23 mouse cellular contexts compared by ENCODE assay signal in genomic region chr16:34069481-34069880, GRCm38 (mm10).
DNase-seq lines count a peak whose midpoint lies in the region; ATAC-seq and TF ChIP-seq lines count a peak whose summit lies in the region.
"Had no signal": no experiment of that assay in that cellular context is flagged by ENCODE, and none has a peak within 500 bp of the region (broad histone marks: within the 10 kb centered on the region; RNA-seq: fewer than 3 reads in every experiment).

No protein-coding gene starts in this region.

- no peak for TF ChIP-seq POLR2A in heart, adult 2 months (IDR thresholded peaks at IDR 0.05; ENCODE audit: insufficient read depth, low read depth, low read length)

- no peak for ATAC-seq in heart, embryonic 12.5 days (ENCODE audit: insufficient number of reproducible peaks, low FRiP score)
- ATAC-seq in intestine, embryonic 15.5 days: peak; percentile 24; the same call in 1 of the 2 replicates
- no peak for ATAC-seq in intestine, embryonic 16.5 days
- peak; percentile 58 for ATAC-seq in liver, postnatal 0 days
- ATAC-seq: forebrain, embryonic 14.5 days had no signal

- WGBS in heart, adult 2 months: 82% methylated on average over 3 of the region's 3 CpGs
- WGBS in heart, embryonic 12.5 days: 70% methylated on average over 3 of the region's 3 CpGs
- 37% methylated on average over 3 of the region's 3 CpGs for whole genome bisulfite sequencing in intestine, embryonic 15.5 days
- WGBS in intestine, embryonic 16.5 days: 32% methylated on average over 3 of the region's 3 CpGs
- whole genome bisulfite sequencing in liver, postnatal 0 days (ENCODE audit: insufficient replicate concordance): 47% methylated on average over 3 of the region's 3 CpGs

- no peak for TF ChIP-seq CTCF in heart, adult 2 months (IDR thresholded peaks at IDR 0.05)
- no peak for TF ChIP-seq CTCF in liver, postnatal 0 days (IDR thresholded peaks at IDR 0.05; ENCODE audit: low read depth)

- H3K79me2 ChIP-seq in heart, adult 2 months (replicated peaks; ENCODE audit: control insufficient read depth, insufficient read depth, low read length): no peaks in the 10 kb centered on the region

- no peak for TF ChIP-seq EP300 in heart, adult 2 months (IDR thresholded peaks at IDR 0.05; ENCODE audit: insufficient read depth, low read depth, low read length)
- no peak for TF ChIP-seq EP300 in liver, postnatal 0 days (IDR thresholded peaks at IDR 0.05; ENCODE audit: low read depth)

- peaks cover 3% of the 10 kb centered on the region; the same call in 1 of the 2 replicates for H3K4me1 ChIP-seq in heart, adult 2 months (ENCODE audit: control insufficient read depth, insufficient read depth, low read length)
- H3K4me1 ChIP-seq in heart, embryonic 12.5 days (replicated peaks): peaks cover 34% of the 10 kb centered on the region
- H3K4me1 ChIP-seq in intestine, embryonic 15.5 days (replicated peaks): 0 out of 2 replicates have a peak, but pooled peaks cover 7% of the 10 kb centered on the region
- H3K4me1 ChIP-seq in intestine, embryonic 16.5 days (ENCODE audit: control insufficient read depth, insufficient read depth, low read length): 0 out of 2 replicates have a peak, but pooled peaks cover 4% of the 10 kb centered on the region
- peaks cover 8% of the 10 kb centered on the region for H3K4me1 ChIP-seq in liver, postnatal 0 days (ENCODE audit: insufficient read depth)
- H3K4me1 ChIP-seq: embryonic facial prominence, embryonic 15.5 days; forebrain, embryonic 12.5 days had no signal

- H3K27ac ChIP-seq in heart, adult 2 months: peak overlapping the region; percentile 60
- H3K27ac ChIP-seq in heart, embryonic 12.5 days (ENCODE audit: poor library complexity, severe bottlenecking): no peak overlapping the region
- no peak overlapping the region for H3K27ac ChIP-seq in intestine, embryonic 15.5 days
- H3K27ac ChIP-seq in intestine, embryonic 16.5 days (ENCODE audit: low read length): no peak overlapping the region
- peak overlapping the region; percentile 39; the same call in 1 of the 2 replicates for H3K27ac ChIP-seq in liver, postnatal 0 days (ENCODE audit: low read depth)
- H3K27ac ChIP-seq: embryonic facial prominence, embryonic 13.5 days; embryonic facial prominence, embryonic 15.5 days; forebrain, embryonic 10.5 days; forebrain, embryonic 12.5 days had no signal

- H3K9ac ChIP-seq in heart, adult 2 months (ENCODE audit: low read depth, low read length): no peak overlapping the region
- H3K9ac ChIP-seq in heart, embryonic 12.5 days: no peak overlapping the region
- no peak overlapping the region for H3K9ac ChIP-seq in intestine, embryonic 15.5 days
- H3K9ac ChIP-seq in intestine, embryonic 16.5 days (ENCODE audit: low read depth, low read length): no peak overlapping the region
- no peak overlapping the region for H3K9ac ChIP-seq in liver, postnatal 0 days (replicated peaks)
- H3K9ac ChIP-seq: embryonic facial prominence, embryonic 13.5 days; embryonic facial prominence, embryonic 15.5 days; forebrain, embryonic 12.5 days had no signal

- 0 out of 2 replicates have a peak, but pooled peaks cover 3% of the 10 kb centered on the region for H3K36me3 ChIP-seq in heart, adult 2 months (ENCODE audit: control insufficient read depth, insufficient read depth, low read length)
- peaks cover 6% of the 10 kb centered on the region; the same call in 1 of the 2 replicates for H3K36me3 ChIP-seq in heart, embryonic 12.5 days
- no peaks in the 10 kb centered on the region for H3K36me3 ChIP-seq in intestine, embryonic 15.5 days
- no peaks in the 10 kb centered on the region; the same call in 1 of the 2 replicates for H3K36me3 ChIP-seq in intestine, embryonic 16.5 days (ENCODE audit: control insufficient read depth, insufficient read depth, low read length)
- no peaks in the 10 kb centered on the region; the same call in 1 of the 2 replicates for H3K36me3 ChIP-seq in liver, postnatal 0 days (replicated peaks; ENCODE audit: insufficient read depth, low read length)
- H3K36me3 ChIP-seq: embryonic facial prominence, embryonic 15.5 days; forebrain, embryonic 10.5 days; forebrain, embryonic 12.5 days had no signal

- H3K4me3 ChIP-seq in heart, adult 2 months: no peak overlapping the region
- no peak overlapping the region for H3K4me3 ChIP-seq in heart, embryonic 12.5 days
- H3K4me3 ChIP-seq in intestine, embryonic 15.5 days (replicated peaks): no peak overlapping the region
- H3K4me3 ChIP-seq in intestine, embryonic 16.5 days (ENCODE audit: low read length): no peak overlapping the region
- no peak overlapping the region for H3K4me3 ChIP-seq in liver, postnatal 0 days (ENCODE audit: low read depth, low read length)
- H3K4me3 ChIP-seq: embryonic facial prominence, embryonic 13.5 days; embryonic facial prominence, embryonic 15.5 days; erythroblast, embryonic 14.5 days; forebrain, embryonic 10.5 days; forebrain, embryonic 12.5 days had no signal

- H3K9me3 ChIP-seq in heart, embryonic 12.5 days (replicated peaks): peaks cover 3% of the 10 kb centered on the region; the same call in 1 of the 2 replicates
- 0 out of 2 replicates have a peak, but pooled peaks cover 3% of the 10 kb centered on the region for H3K9me3 ChIP-seq in intestine, embryonic 15.5 days
- H3K9me3 ChIP-seq in intestine, embryonic 16.5 days (ENCODE audit: control insufficient read depth, low read length): no peaks in the 10 kb centered on the region
- no peaks in the 10 kb centered on the region for H3K9me3 ChIP-seq in liver, postnatal 0 days (ENCODE audit: low read length)
- H3K9me3 ChIP-seq: embryonic facial prominence, embryonic 13.5 days; embryonic facial prominence, embryonic 15.5 days; forebrain, embryonic 10.5 days had no signal

- DNase-seq in heart, adult 2 months: no peak
- DNase-seq in liver, postnatal 0 days: no peak
- DNase-seq in liver: no peak
- DNase-seq in kidney, postnatal 36 days: no peak
- DNase-seq: adrenal gland, adult 2 months; adrenal gland, postnatal 10 days; adrenal gland, postnatal 25 days; cerebellum, adult 11 months; cerebellum, adult 18-20 months; cerebellum, adult 8-10 months; cerebellum, adult 9-11 months; cerebellum, postnatal 14 days; cerebellum, postnatal 36 days; embryo, embryonic 11 days had no signal

- H3K4me2 ChIP-seq in heart, embryonic 12.5 days: no peak overlapping the region
- H3K4me2 ChIP-seq in intestine, embryonic 15.5 days (replicated peaks): no peak overlapping the region
- no peak overlapping the region for H3K4me2 ChIP-seq in intestine, embryonic 16.5 days (ENCODE audit: low read depth, low read length)
- no peak overlapping the region for H3K4me2 ChIP-seq in liver, postnatal 0 days (ENCODE audit: low read depth, low read length)
- H3K4me2 ChIP-seq: embryonic facial prominence, embryonic 13.5 days; embryonic facial prominence, embryonic 15.5 days; forebrain, embryonic 12.5 days had no signal

- no peaks in the 10 kb centered on the region for H3K27me3 ChIP-seq in heart, adult 2 months (ENCODE audit: control insufficient read depth, insufficient read depth, low read length)
- no peaks in the 10 kb centered on the region for H3K27me3 ChIP-seq in heart, embryonic 12.5 days (replicated peaks)
- H3K27me3 ChIP-seq in intestine, embryonic 15.5 days (replicated peaks): no peaks in the 10 kb centered on the region
- H3K27me3 ChIP-seq in intestine, embryonic 16.5 days (replicated peaks; ENCODE audit: control insufficient read depth, insufficient read depth, low read length): no peaks in the 10 kb centered on the region
- no peaks in the 10 kb centered on the region for H3K27me3 ChIP-seq in liver, postnatal 0 days (ENCODE audit: insufficient read depth, low read length)
- H3K27me3 ChIP-seq: embryonic facial prominence, embryonic 13.5 days; embryonic facial prominence, embryonic 15.5 days; forebrain, embryonic 12.5 days had no signal

- intact Hi-C loops in heart, adult 2 months (cut with DNase I): no loop called here

Comparison
In these comparisons a context has a peak if more than half of its experiments do, and no peak if none do; other contexts are left out.
1. H3K27ac ChIP-seq: peak in heart, adult 2 months (single experiment) and liver, postnatal 0 days (single experiment); none in heart, embryonic 12.5 days (single experiment), intestine, embryonic 15.5 days (single experiment) and intestine, embryonic 16.5 days (single experiment).
2. ATAC-seq: peak in intestine, embryonic 15.5 days (single experiment) and liver, postnatal 0 days (single experiment); none in heart, embryonic 12.5 days (single experiment) and intestine, embryonic 16.5 days (single experiment).